Mouse (Mus musculus): ENCODE data around the gene Lcp1.
A peak's percentile ranks its signal among the peaks of the same experiment; 100 is the strongest.

The Lcp1 gene

GRCm38 (mm10) chr14:75176425-75177045 lies 45.6 kb downstream of the Lcp1 start:
- DNase-seq (ENCODE audit: low spot score in 2 of 2), result no peak

GRCm38 (mm10) chr14:75177400-75177799 lies 46.5 kb downstream of the Lcp1 start:
- no peak for DNase-seq (ENCODE audit: low spot score in 2 of 2)

- DNase-seq (ENCODE audit: low spot score in 2 of 2), result no peak
Observed at GRCm38 (mm10) chr14:75178384-75178793, 47.5 kb downstream of the Lcp1 start.

GRCm38 (mm10) chr14:75178801-75179211 lies 47.9 kb downstream of the Lcp1 start:
- no peak for DNase-seq (ENCODE audit: low spot score in 2 of 2)

GRCm38 (mm10) chr14:75179255-75179963 lies 48.5 kb downstream of the Lcp1 start:
- peak in 1 of 2 experiments; percentile 22 for DNase-seq (ENCODE audit: low spot score in 2 of 2)

- no peak for DNase-seq (ENCODE audit: low spot score in 2 of 2)
Observed at GRCm38 (mm10) chr14:75180551-75180978, 49.7 kb downstream of the Lcp1 start.

- DNase-seq (ENCODE audit: low spot score in 2 of 2), result no peak
Observed at GRCm38 (mm10) chr14:75181062-75181935, 50.4 kb downstream of the Lcp1 start.

GRCm38 (mm10) chr14:75182378-75182777 lies 51.5 kb downstream of the Lcp1 start:
- DNase-seq (ENCODE audit: low spot score in 2 of 2), result no peak

GRCm38 (mm10) chr14:75182831-75183230 lies 51.9 kb downstream of the Lcp1 start:
- no peak for DNase-seq (ENCODE audit: low spot score in 2 of 2)

- DNase-seq (ENCODE audit: low spot score in 2 of 2), result no peak
Observed at GRCm38 (mm10) chr14:75184069-75184790, 53.3 kb downstream of the Lcp1 start.

GRCm38 (mm10) chr14:75185796-75186594 lies 55.1 kb downstream of the Lcp1 start:
- no peak for DNase-seq (ENCODE audit: low spot score in 2 of 2)

- DNase-seq (ENCODE audit: low spot score in 2 of 2), result no peak
Observed at GRCm38 (mm10) chr14:75186858-75187415, 56.0 kb downstream of the Lcp1 start.

GRCm38 (mm10) chr14:75188521-75188920 lies 57.6 kb downstream of the Lcp1 start:
- no peak for DNase-seq (ENCODE audit: low spot score in 2 of 2)

- DNase-seq (ENCODE audit: low spot score in 2 of 2), result no peak
Observed at GRCm38 (mm10) chr14:75189031-75189430, 58.1 kb downstream of the Lcp1 start.

- no peak for DNase-seq (ENCODE audit: low spot score in 2 of 2)
Observed at GRCm38 (mm10) chr14:75190683-75191082, 59.8 kb downstream of the Lcp1 start.

GRCm38 (mm10) chr14:75192427-75192826 lies 61.5 kb downstream of the Lcp1 start:
- no peak for DNase-seq (ENCODE audit: low spot score in 2 of 2)

- no peak for DNase-seq (ENCODE audit: low spot score in 2 of 2)
Observed at GRCm38 (mm10) chr14:75192858-75193257, 62.0 kb downstream of the Lcp1 start.

GRCm38 (mm10) chr14:75195530-75195929 lies 64.6 kb downstream of the Lcp1 start:
- DNase-seq (ENCODE audit: low spot score in 2 of 2), result no peak

- peak; percentile 49 to 73 for DNase-seq (ENCODE audit: low spot score in 2 of 2)
Observed at GRCm38 (mm10) chr14:75197027-75197426, 66.1 kb downstream of the Lcp1 start.

GRCm38 (mm10) chr14:75197660-75198059 lies 66.8 kb downstream of the Lcp1 start:
- no peak for DNase-seq (ENCODE audit: low spot score in 2 of 2)

Measured in frontal cortex, postnatal 36 days (tissue).